Mouse (Mus musculus): ENCODE data around the gene Fgf16.

DNA sequence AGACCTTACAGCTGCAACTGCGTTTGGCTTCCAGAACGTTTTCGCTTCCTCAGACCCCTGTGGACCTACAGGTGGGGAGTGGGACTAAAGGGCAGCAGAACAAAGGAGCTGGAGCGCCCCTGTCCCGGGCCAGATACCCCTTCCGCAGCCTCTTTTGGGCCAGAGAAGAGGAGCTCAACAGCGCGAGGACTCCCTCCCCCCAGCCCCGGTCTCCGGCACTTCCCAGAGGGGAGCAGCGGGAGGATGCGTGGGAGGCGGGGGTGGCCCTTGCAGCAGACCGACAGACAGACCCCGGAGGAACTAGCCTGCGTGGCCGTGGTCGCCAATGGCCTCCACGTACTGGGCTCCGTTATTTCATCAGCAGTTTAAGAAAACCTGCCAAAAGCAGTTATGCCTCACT lies 467 bp upstream of the Fgf16 start:
- TF ChIP-seq FLI1 (IDR thresholded peaks at IDR 0.05; ENCODE audit: low read length) (no peak), GATA1 (IDR thresholded peaks at IDR 0.05; ENCODE audit: borderline replicate concordance, low read length) (no peak)

Measured in megakaryocyte, embryonic 14.5 days (primary cell).